8 mouse cellular contexts compared by ENCODE assay signal in the genomic region with DNA sequence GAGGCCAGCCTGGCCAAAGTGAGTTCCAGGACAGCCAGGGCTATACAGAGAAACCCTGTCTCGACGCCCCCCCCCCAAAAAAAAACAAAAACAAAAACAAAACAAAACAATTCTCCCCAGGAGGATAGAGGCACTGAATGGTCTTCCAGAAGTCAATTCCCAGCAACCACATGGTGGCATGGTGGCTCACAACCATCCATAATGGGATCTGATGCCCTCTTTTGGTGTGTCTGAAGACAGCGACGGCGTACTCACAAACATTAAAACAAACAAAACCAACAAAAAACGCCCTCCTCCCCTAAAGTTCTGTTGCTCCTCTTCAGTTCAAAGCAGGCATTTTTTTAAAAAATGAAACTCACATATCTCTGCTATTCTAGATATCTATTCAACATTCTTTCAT. TPM values are rescaled to one million over a fixed set of nuclear protein-coding genes. Genes with fewer than 3 reads are reported as not detected.
DNase-seq lines count a peak whose midpoint lies in the region; ATAC-seq and TF ChIP-seq lines count a peak whose summit lies in the region.

No protein-coding gene starts in this region.

- DNase-seq in kidney, adult 2 months = peak; percentile 3
- no peak for DNase-seq in kidney, adult 18-20 months
- peak; percentile 28 for DNase-seq in R1 (ENCODE audit: low read depth, low spot score)
- peak; percentile 30 for DNase-seq in forebrain, embryonic 14.5 days (ENCODE audit: low spot score)
- peak; percentile 25 for DNase-seq in limb, embryonic 11.5 days (ENCODE audit: low spot score)
- no peak for DNase-seq in layer of hippocampus, postnatal 25 days (ENCODE audit: extremely low spot score in 1 of 2, low spot score in 1 of 2)
- no peak for DNase-seq in adrenal gland, adult (ENCODE audit: inconsistent age in 2 of 2, low spot score in 1 of 2)

- peaks cover 6% of the 10 kb centered on the region; the same call in 1 of the 2 replicates for H3K9me3 ChIP-seq in forebrain, embryonic 14.5 days (replicated peaks; ENCODE audit: control insufficient read depth, low read length)
- H3K9me3 ChIP-seq in limb, embryonic 11.5 days (ENCODE audit: control insufficient read depth, low read length) = no peaks in the 10 kb centered on the region
- H3K9me3 ChIP-seq in neural tube, embryonic 12.5 days = no peaks in the 10 kb centered on the region

- peak overlapping the region; percentile 63 for H3K4me2 ChIP-seq in forebrain, embryonic 14.5 days (ENCODE audit: low read length)
- H3K4me2 ChIP-seq in limb, embryonic 11.5 days (ENCODE audit: low read depth, severe bottlenecking) = peak overlapping the region; percentile 52
- peak overlapping the region; percentile 68 for H3K4me2 ChIP-seq in neural tube, embryonic 12.5 days (replicated peaks)

- H3K27ac ChIP-seq in kidney, adult 2 months (ENCODE audit: insufficient read depth, low read depth, low read length) = no peak overlapping the region
- H3K27ac ChIP-seq in forebrain, embryonic 14.5 days (ENCODE audit: low read depth, low read length) = no peak overlapping the region
- H3K27ac ChIP-seq in limb, embryonic 11.5 days (replicated peaks; ENCODE audit: low read depth, low read length) = no peak overlapping the region; the same call in 1 of the 2 replicates
- H3K27ac ChIP-seq in neural tube, embryonic 12.5 days = no peak overlapping the region

- peaks cover 6% of the 10 kb centered on the region; the same call in 1 of the 2 replicates for H3K4me1 ChIP-seq in kidney, adult 2 months (ENCODE audit: control insufficient read depth, insufficient read depth, low read length)
- H3K4me1 ChIP-seq in forebrain, embryonic 14.5 days (ENCODE audit: control insufficient read depth, insufficient read depth, low read length) = peaks cover 10% of the 10 kb centered on the region; the same call in 1 of the 2 replicates
- H3K4me1 ChIP-seq in limb, embryonic 11.5 days (ENCODE audit: control insufficient read depth, insufficient read depth, low read length) = no peaks in the 10 kb centered on the region
- peaks cover 5% of the 10 kb centered on the region for H3K4me1 ChIP-seq in neural tube, embryonic 12.5 days

- peak; percentile 32; the same call in 1 of the 2 replicates for TF ChIP-seq CTCF in kidney, adult 2 months (conservative IDR thresholded peaks at IDR 0.05; ENCODE audit: insufficient read depth, insufficient read length, low read depth, low read length)

- ATAC-seq in forebrain, embryonic 14.5 days = no peak
- ATAC-seq in limb, embryonic 11.5 days (ENCODE audit: insufficient number of reproducible peaks, low FRiP score, low TSS enrichment, low read depth) = no peak
- ATAC-seq in neural tube, embryonic 12.5 days (ENCODE audit: low FRiP score, low read depth) = no peak

- TF ChIP-seq POLR2A in kidney, adult 2 months (IDR thresholded peaks at IDR 0.05; ENCODE audit: low read depth, low read length) = no peak

- no peaks in the 10 kb centered on the region for H3K27me3 ChIP-seq in kidney, adult 2 months (replicated peaks; ENCODE audit: control insufficient read depth, insufficient read depth, low read length)
- no peaks in the 10 kb centered on the region for H3K27me3 ChIP-seq in forebrain, embryonic 14.5 days (replicated peaks; ENCODE audit: control insufficient read depth, insufficient read depth, low read length)
- H3K27me3 ChIP-seq in limb, embryonic 11.5 days (ENCODE audit: control insufficient read depth, insufficient read depth, low read length) = no peaks in the 10 kb centered on the region
- H3K27me3 ChIP-seq in neural tube, embryonic 12.5 days (replicated peaks) = no peaks in the 10 kb centered on the region

- WGBS in kidney, adult 2 months = 8% methylated on average over 6 of the region's 6 CpGs
- WGBS in forebrain, embryonic 14.5 days = 6% methylated on average over 6 of the region's 6 CpGs
- WGBS in limb, embryonic 11.5 days = 6% methylated on average over 6 of the region's 6 CpGs
- 13% methylated on average over 6 of the region's 6 CpGs for WGBS in neural tube, embryonic 12.5 days

- H3K4me3 ChIP-seq in kidney, adult 2 months (ENCODE audit: insufficient read depth, low read depth, low read length) = peak overlapping the region; percentile 61
- H3K4me3 ChIP-seq in forebrain, embryonic 14.5 days (ENCODE audit: low read depth, low read length) = peak overlapping the region; percentile 86
- peak overlapping the region; percentile 92 for H3K4me3 ChIP-seq in limb, embryonic 11.5 days (ENCODE audit: low read depth, low read length)
- peak overlapping the region; percentile 88 for H3K4me3 ChIP-seq in neural tube, embryonic 12.5 days

- peak overlapping the region; percentile 91 for H3K9ac ChIP-seq in forebrain, embryonic 14.5 days (ENCODE audit: low read length)
- H3K9ac ChIP-seq in limb, embryonic 11.5 days (ENCODE audit: low read length) = peak overlapping the region; percentile 86; the same call in 1 of the 2 replicates
- H3K9ac ChIP-seq in neural tube, embryonic 12.5 days = peak overlapping the region; percentile 90

- H3K36me3 ChIP-seq in kidney, adult 2 months (ENCODE audit: control insufficient read depth, insufficient read depth, low read length) = no peaks in the 10 kb centered on the region
- no peaks in the 10 kb centered on the region for H3K36me3 ChIP-seq in forebrain, embryonic 14.5 days (ENCODE audit: control insufficient read depth, insufficient read depth, low read length)
- H3K36me3 ChIP-seq in limb, embryonic 11.5 days (ENCODE audit: control insufficient read depth, insufficient read depth, low read length) = no peaks in the 10 kb centered on the region
- H3K36me3 ChIP-seq in neural tube, embryonic 12.5 days = peaks cover 3% of the 10 kb centered on the region; the same call in 1 of the 2 replicates

RNA-seq across cellular contexts. Expression of a gene that starts 0.9 kb away (rescaled TPM):
- 8.5 and 11.7 TPM in 2 replicates for polyA plus RNA-seq in kidney, adult 2 months (2012; rRNA removed)
- polyA plus RNA-seq in forebrain, embryonic 14.5 days (2014; fragmentation: Nextera tagmentation; extraction: Ambion mirVana) = 75.9 and 86.7 TPM in 2 replicates
- polyA plus RNA-seq in limb, embryonic 11.5 days (2014; fragmentation: Nextera tagmentation; extraction: Ambion mirVana) = 60.7 and 66.1 TPM in 2 replicates
- polyA plus RNA-seq in neural tube, embryonic 12.5 days (2016; fragmentation: Nextera tagmentation; extraction: Ambion mirVana) = 79.1 and 84.7 TPM in 2 replicates
- total RNA-seq in layer of hippocampus, postnatal 25 days (2021) = 100 to 1,000 TPM; 189 to 190 TPM

RNA-seq across cellular contexts. Expression of a gene that starts 55.1 kb away (rescaled TPM):
- polyA plus RNA-seq in kidney, adult 2 months (2012; rRNA removed) = 20.3 and 25.8 TPM in 2 replicates
- 24.8 and 27.2 TPM in 2 replicates for polyA plus RNA-seq in forebrain, embryonic 14.5 days (2014; fragmentation: Nextera tagmentation; extraction: Ambion mirVana)
- polyA plus RNA-seq in limb, embryonic 11.5 days (2014; fragmentation: Nextera tagmentation; extraction: Ambion mirVana) = 45.0 and 46.6 TPM in 2 replicates
- 36.1 and 37.7 TPM in 2 replicates for polyA plus RNA-seq in neural tube, embryonic 12.5 days (2016; fragmentation: Nextera tagmentation; extraction: Ambion mirVana)
- 10 to 100 TPM; 22.6 to 22.7 TPM for total RNA-seq in layer of hippocampus, postnatal 25 days (2021)

Comparison
In these comparisons a context has a peak if more than half of its experiments do, and no peak if none do; other contexts are left out.
1. DNase-seq: peak in kidney, adult 2 months (single experiment), R1 (single experiment), forebrain, embryonic 14.5 days (single experiment) and limb, embryonic 11.5 days (single experiment); none in kidney, adult 18-20 months (single experiment), layer of hippocampus, postnatal 25 days (0 of 2) and adrenal gland, adult (0 of 2).
2. Peak in every context shown above with its lines, with median percentiles within 50 percentile points of each other: H3K4me3 ChIP-seq, H3K4me2 ChIP-seq and H3K9ac ChIP-seq.